Mouse (Mus musculus) kidney, embryonic 16.5 days (tissue): ENCODE measurements at regions not wholly inside any gene's neighbourhood (a gene's known extent, or its start where the extent isn't known, plus 50 kb on each side); places are given as distances from the start of the nearest gene placed in this dataset.

Experiments used
- ATAC-seq: fragments of 200-750 bp; cut with Nextera tagmentation; 2 replicates; pipeline ENCODE4 v1.8.0; 2017; ENCODE audit warnings: moderate TSS enrichment; ENCODE audit not compliant: low FRiP score, low TSS enrichment
- H3K27ac ChIP-seq: fragments of 300-500 bp; sonication (generic); 2 replicates; pipeline ENCODE4 v1.5.1; 2014; ENCODE audit warnings: low read length
- H3K27me3 ChIP-seq: fragments of 300-500 bp; sonication (generic); 2 replicates; pipeline ENCODE4 v1.6.1; 2014; ENCODE audit warnings: low read length, control low read depth, mixed read lengths; ENCODE audit not compliant: insufficient read depth
- H3K36me3 ChIP-seq: fragments of 300-500 bp; sonication (generic); 2 replicates; pipeline ENCODE4 v1.6.1; 2014; ENCODE audit warnings: low read length, control low read depth, mixed read lengths; ENCODE audit not compliant: insufficient read depth
- H3K4me1 ChIP-seq: fragments of 300-500 bp; sonication (generic); 2 replicates; pipeline ENCODE4 v1.6.1; 2014; ENCODE audit warnings: low read length, control low read depth, mixed read lengths; ENCODE audit not compliant: insufficient read depth
- H3K4me2 ChIP-seq: fragments of 300-500 bp; sonication (generic); replicated peaks from 2 replicates; pipeline ENCODE4 v1.6.1; 2014; ENCODE audit warnings: low read depth, low read length
- H3K4me3 ChIP-seq: fragments of 300-500 bp; sonication (generic); 2 replicates; pipeline ENCODE4 v1.5.1; 2014; ENCODE audit warnings: mild to moderate bottlenecking, low read length
- H3K9ac ChIP-seq: fragments of 300-500 bp; sonication (generic); replicated peaks from 2 replicates; pipeline ENCODE4 v1.6.1; 2014; ENCODE audit warnings: low read length
- H3K9me3 ChIP-seq: fragments of 300-500 bp; sonication (generic); 2 replicates; pipeline ENCODE4 v1.6.1; 2016; ENCODE audit warnings: low read length, control low read depth
- WGBS: fragments of 180-500 bp; shearing (Covaris S2); extraction: QIAGEN DNeasy Blood & Tissue Kit; methylation state at CpG from one replicate; pipeline ENCODE4 v1.1.7; 2014; 5-methylcytosine and 5-hydroxymethylcytosine counted together

DNA sequence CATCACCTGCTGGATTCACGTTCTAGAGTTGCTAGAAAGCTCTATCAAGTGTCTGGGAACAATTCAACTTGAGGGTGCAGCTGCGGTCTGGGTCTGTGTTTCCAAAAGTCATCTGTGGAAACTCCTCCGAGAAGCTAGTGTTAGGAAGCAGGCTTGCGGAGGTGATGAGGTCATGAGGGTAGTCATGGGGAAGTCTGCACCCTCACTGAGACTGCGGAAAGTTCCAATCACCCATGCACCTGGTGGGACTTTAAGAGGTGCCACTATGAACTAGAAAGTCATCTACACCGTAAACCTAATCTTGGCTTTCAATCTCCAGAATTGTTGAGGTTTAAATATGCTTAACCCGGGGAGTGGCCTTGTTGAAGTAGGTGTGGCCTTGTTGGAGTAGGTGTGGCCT is 195.5 kb upstream of the Afdn start:
- H3K4me3 ChIP-seq = no peak overlapping the region
- H3K4me2 ChIP-seq = no peak overlapping the region
- H3K9ac ChIP-seq = no peak overlapping the region
- H3K9me3 ChIP-seq = no peaks in the 10 kb centered on the region
- no peak overlapping the region for H3K27ac ChIP-seq
- no peaks in the 10 kb centered on the region for H3K27me3 ChIP-seq
- ATAC-seq = no peak
- no peaks in the 10 kb centered on the region for H3K36me3 ChIP-seq
- no peaks in the 10 kb centered on the region for H3K4me1 ChIP-seq
- WGBS = 90% methylated on average over 7 of the region's 7 CpGs

DNA sequence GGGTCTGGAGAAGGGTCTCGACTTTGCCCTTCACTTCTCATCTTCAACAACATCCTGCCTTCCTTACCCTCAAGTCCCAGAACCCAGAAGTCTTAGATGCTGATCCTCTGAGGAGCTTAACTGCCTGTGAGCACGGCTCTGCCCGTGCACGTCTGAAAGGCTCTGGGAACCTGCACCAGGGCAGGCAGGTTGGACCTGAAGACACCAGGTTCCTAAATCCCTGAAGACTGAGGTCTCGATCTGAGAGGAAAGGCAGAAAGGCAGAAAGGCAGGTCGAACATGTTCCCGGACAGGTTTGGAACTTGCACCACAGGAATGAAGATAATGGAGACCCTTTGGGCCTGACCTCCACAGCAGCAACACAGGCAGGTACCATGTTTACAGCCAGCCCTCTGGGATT is 193.7 kb upstream of the Afdn start:
- H3K9ac ChIP-seq = no peak overlapping the region
- 81% methylated on average over 7 of the region's 7 CpGs for WGBS
- no peak overlapping the region for H3K4me2 ChIP-seq
- no peaks in the 10 kb centered on the region for H3K27me3 ChIP-seq
- H3K9me3 ChIP-seq = no peaks in the 10 kb centered on the region
- H3K27ac ChIP-seq = no peak overlapping the region
- no peak overlapping the region for H3K4me3 ChIP-seq
- no peaks in the 10 kb centered on the region for H3K36me3 ChIP-seq
- H3K4me1 ChIP-seq = no peaks in the 10 kb centered on the region
- ATAC-seq = no peak

DNA sequence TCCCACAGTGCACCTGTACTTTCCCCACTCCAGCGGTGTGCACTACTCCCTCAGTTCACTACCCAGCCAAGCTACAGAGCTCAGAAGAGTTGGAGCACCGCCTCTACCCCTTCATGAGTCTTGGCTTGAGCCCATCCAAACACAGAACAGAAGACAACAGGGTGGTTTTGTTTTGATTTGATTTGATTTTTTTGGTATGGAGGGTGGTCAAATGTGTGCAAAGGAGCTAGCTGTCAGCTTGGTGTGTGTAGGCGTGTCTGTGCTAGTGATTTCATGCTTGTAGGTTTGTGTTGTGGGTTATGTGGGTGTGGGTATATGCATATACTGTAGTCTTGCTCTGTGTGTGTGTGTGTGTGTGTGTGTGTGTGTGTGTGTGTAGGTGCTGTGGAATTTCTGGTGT is 193.2 kb upstream of the Afdn start:
- 81% methylated on average over 3 of the region's 3 CpGs for WGBS
- no peak for ATAC-seq
- Histone ChIP-seq H3K4me1 (no peaks in the 10 kb centered on the region), H3K27ac (no peak overlapping the region), H3K9me3 (no peaks in the 10 kb centered on the region), H3K9ac (no peak overlapping the region), H3K27me3 (no peaks in the 10 kb centered on the region), H3K4me3 (no peak overlapping the region), H3K4me2 (no peak overlapping the region), H3K36me3 (no peaks in the 10 kb centered on the region)

DNA sequence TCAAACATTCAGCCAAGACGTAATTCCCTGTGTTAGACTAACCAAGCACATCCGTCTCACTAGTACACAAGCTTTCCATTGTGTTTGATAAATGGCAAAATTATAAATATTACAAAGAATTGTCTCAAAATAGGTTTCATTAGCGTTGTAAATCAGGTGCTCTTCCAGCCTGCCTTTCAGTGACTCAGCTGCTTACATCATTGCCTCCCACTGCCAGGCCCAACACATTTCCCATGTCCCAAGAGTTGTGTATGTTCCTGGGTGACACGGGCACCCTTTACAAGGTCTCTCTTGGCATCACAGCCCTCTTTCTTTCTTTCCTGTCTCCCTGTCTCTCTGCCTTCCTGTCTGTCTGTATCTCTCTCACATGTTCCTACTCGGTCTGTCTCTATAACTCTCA is 189.5 kb upstream of the Afdn start:
- Histone ChIP-seq H3K4me3 (no peak overlapping the region), H3K4me1 (no peaks in the 10 kb centered on the region), H3K9me3 (no peaks in the 10 kb centered on the region), H3K36me3 (no peaks in the 10 kb centered on the region), H3K9ac (no peak overlapping the region), H3K4me2 (no peak overlapping the region), H3K27me3 (no peaks in the 10 kb centered on the region), H3K27ac (no peak overlapping the region)
- no peak for ATAC-seq
- WGBS = 74% methylated on average over 5 of the region's 5 CpGs

DNA sequence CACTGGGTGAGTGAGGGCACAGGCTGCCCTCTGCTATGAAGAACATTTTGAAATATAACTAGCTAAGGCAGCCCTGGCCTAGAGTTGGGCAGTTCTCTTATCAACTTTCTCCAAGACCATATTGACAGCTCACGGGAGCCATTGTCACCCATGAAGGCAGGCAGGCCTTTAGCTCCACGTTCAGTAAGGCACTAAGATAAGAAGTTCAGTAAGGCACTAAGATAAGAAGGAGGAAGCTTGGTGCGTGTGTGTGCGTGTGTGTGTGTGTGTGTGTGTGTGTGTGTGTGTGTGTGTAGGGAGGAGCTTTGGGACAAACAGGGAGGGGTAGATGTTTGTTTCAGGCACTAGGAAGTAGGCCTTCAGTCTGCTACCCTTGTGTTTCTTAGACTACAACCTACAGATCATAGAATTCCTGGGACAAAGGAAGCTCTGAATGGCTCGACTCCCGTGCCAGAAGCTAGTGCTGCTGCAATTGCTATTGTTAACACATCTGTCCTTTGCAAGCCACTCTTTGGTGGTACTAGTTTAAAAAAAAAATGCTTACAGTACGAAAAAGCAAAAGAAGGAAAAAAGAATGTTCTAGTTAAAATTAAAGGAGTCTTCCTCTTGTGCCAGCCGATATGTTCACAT is 188.0 kb upstream of the Afdn start:
- H3K9me3 ChIP-seq = no peaks in the 10 kb centered on the region
- WGBS = 70% methylated on average over 8 of the region's 8 CpGs
- no peaks in the 10 kb centered on the region for H3K27me3 ChIP-seq
- no peak overlapping the region for H3K4me3 ChIP-seq
- no peak overlapping the region for H3K9ac ChIP-seq
- no peak overlapping the region for H3K27ac ChIP-seq
- H3K4me2 ChIP-seq = no peak overlapping the region
- no peaks in the 10 kb centered on the region for H3K36me3 ChIP-seq
- ATAC-seq = no peak
- H3K4me1 ChIP-seq = no peaks in the 10 kb centered on the region

DNA sequence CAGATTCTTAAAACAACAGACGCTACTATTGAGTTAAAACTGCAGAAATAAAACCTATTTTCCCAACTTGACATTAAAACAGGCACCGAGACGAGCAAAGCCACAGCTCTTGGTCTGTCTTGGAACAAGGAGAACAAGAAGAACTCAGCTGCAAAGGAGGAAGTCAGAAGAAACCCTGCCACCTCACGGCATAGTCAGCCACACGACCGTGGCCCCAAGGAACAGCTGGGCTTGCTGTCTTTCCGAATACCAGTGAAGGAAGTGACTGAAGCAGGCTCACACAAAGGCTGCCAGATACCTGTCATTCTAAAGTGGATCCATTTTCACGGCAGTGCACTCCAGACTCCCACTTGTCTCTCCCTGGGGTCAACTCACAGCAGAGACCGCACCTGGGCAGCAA is 187.3 kb upstream of the Afdn start:
- H3K4me1 ChIP-seq = no peaks in the 10 kb centered on the region
- no peaks in the 10 kb centered on the region for H3K36me3 ChIP-seq
- no peak overlapping the region for H3K4me2 ChIP-seq
- H3K27ac ChIP-seq = no peak overlapping the region
- H3K4me3 ChIP-seq = no peak overlapping the region
- H3K9me3 ChIP-seq = no peaks in the 10 kb centered on the region
- H3K9ac ChIP-seq = no peak overlapping the region
- no peaks in the 10 kb centered on the region for H3K27me3 ChIP-seq
- 63% methylated on average over 9 of the region's 9 CpGs for WGBS
- no peak for ATAC-seq

DNA sequence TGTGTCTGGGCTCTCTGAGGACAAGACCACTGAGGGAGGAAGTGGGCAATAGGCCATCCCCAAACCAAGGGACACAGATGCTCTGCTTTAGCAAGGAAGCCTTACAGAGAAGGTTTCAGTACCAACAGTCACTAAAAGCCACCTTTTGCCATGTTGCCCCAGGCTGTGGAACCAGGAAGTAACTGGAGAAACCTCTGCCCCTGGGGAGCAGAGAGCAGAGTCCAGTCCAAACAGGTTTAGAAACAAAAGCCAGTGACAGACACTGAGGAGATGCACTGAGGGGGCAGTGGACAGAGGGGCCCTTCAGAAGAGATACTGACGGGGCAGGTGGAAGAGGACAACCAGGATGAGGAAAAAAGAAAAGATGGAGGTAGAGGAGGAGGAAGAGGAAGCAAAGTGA is 186.2 kb upstream of the Afdn start:
- H3K27ac ChIP-seq = no peak overlapping the region
- H3K4me1 ChIP-seq = no peaks in the 10 kb centered on the region
- no peaks in the 10 kb centered on the region for H3K27me3 ChIP-seq
- H3K4me3 ChIP-seq = no peak overlapping the region
- H3K9me3 ChIP-seq = no peaks in the 10 kb centered on the region
- ATAC-seq = no peak
- no peaks in the 10 kb centered on the region for H3K36me3 ChIP-seq
- no peak overlapping the region for H3K9ac ChIP-seq
- H3K4me2 ChIP-seq = no peak overlapping the region
- WGBS = 72% methylated on average over 1 of the region's 1 CpGs

DNA sequence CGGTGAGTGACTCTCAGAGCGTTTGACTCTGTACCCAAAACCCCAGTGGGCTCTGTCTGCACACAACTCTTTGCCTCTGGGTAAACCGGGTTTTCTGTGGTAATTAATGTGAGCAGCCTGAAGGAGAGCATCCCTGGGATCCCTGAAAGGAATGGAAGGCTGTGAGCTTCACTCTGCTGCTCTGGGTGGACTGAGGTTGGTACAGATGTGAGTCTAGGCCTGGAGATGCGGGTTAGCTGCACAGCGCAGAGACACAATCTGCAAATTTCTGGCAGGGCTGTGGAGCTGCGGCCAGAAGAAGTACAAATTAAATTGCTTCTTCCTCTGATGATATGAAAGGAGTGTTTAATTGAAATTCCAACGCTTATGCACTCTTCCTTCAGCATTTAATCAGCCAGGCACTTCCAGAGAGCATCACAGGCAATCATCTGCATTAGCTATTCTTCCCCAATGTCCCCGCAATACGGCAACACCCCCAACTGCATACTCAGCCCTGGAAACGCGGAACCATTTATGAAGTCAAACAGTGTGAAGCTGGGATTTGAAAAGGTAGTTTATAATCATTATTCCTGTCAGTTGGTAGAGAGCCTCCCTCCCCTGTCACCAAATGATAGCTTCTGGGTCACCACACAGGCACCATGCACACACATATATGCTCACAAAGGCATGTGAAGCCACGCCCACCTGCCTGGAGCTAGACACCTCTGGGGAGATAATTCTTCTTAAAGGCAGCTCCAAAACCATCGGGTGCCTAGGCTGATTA is 185.5 kb upstream of the Afdn start:
- WGBS = 73% methylated on average over 13 of the region's 13 CpGs
- ATAC-seq = no peak
- no peaks in the 10 kb centered on the region for H3K36me3 ChIP-seq

DNA sequence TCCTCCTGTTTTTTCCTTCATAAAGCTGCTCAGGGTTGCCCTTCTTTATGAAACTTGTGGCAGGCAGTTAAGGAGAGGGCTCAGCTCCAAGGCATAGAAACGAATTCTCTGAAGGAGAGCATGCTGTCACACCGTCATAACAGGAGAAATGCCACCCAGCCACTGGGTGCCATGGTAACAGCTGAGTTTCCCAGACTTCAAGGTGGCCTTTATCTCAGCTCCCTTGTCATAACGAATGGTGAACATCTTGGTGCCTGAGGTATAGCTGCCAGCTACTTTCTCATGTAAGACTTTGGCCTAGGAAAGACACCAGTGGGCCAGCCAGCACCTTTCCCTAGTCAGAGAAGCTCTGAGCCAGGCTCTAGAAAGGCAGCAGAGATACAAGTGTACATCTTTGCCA is 182.5 kb upstream of the Afdn start:
- H3K27ac ChIP-seq = no peak overlapping the region
- H3K9ac ChIP-seq = no peak overlapping the region
- 78% methylated on average over 3 of the region's 3 CpGs for WGBS
- no peak overlapping the region for H3K4me2 ChIP-seq
- no peaks in the 10 kb centered on the region for H3K4me1 ChIP-seq
- no peaks in the 10 kb centered on the region for H3K36me3 ChIP-seq
- H3K4me3 ChIP-seq = no peak overlapping the region
- no peak for ATAC-seq
- no peaks in the 10 kb centered on the region for H3K27me3 ChIP-seq
- H3K9me3 ChIP-seq = no peaks in the 10 kb centered on the region

More for the DNA sequence above, 185.5 kb upstream of the Afdn start:
- Histone ChIP-seq H3K27me3 (no peaks in the 10 kb centered on the region), H3K4me2 (no peak overlapping the region), H3K27ac (no peak overlapping the region), H3K9ac (no peak overlapping the region), H3K4me1 (no peaks in the 10 kb centered on the region), H3K9me3 (no peaks in the 10 kb centered on the region), H3K4me3 (no peak overlapping the region)

DNA sequence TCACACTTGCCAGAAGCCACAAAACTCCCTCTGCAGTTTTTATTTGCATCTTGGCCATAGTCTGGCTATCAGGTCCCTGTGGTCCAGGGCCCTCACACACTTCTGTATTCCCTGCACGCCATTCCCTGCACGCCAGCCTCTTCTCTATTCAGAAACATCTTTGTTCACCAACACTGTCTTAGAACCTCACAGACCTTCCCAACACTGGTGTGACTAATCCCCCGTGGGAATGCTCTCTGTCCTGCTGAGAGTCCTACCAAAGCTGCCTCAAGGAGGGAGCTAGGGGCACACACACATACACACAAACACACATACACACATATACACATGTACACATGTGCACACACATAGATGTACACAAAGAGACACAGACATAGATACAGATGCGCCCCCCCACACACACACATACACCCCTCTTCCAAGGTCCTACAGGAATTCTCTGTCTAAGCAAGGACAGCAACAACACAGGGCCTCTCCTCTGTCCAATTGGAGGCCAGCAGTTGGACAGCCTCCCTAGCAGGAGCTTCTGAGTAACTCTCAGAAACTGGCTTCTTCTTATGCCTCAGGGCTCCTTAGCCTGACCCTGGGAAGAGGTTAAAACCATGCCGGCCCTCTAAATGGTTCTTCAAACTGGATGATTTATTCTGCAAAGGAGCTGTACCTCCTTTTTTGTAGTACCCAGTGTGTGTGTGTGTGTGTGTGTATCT is 179.0 kb upstream of the Afdn start:
- Histone ChIP-seq H3K9ac (no peak overlapping the region), H3K4me2 (no peak overlapping the region), H3K9me3 (no peaks in the 10 kb centered on the region), H3K27me3 (no peaks in the 10 kb centered on the region), H3K36me3 (no peaks in the 10 kb centered on the region), H3K4me3 (no peak overlapping the region), H3K27ac (no peak overlapping the region), H3K4me1 (no peaks in the 10 kb centered on the region)
- no peak for ATAC-seq
- WGBS = 85% methylated on average over 5 of the region's 5 CpGs
